8 mouse cellular contexts compared by ENCODE assay signal in genomic region chr2:17730648-17730956, GRCm38 (mm10). TPM values are rescaled to one million over a fixed set of nuclear protein-coding genes. Genes with fewer than 3 reads are reported as not detected.
A peak's percentile ranks its signal among the peaks of the same experiment; 100 is the strongest.
DNase-seq lines count a peak whose midpoint lies in the region; ATAC-seq and TF ChIP-seq lines count a peak whose summit lies in the region.

No protein-coding gene starts in this region.

- no peaks in the 10 kb centered on the region for H3K27me3 ChIP-seq in forebrain, postnatal 0 days (ENCODE audit: insufficient read depth, low read length)
- H3K27me3 ChIP-seq in liver, postnatal 0 days (ENCODE audit: insufficient read depth, low read length), result peaks cover 34% of the 10 kb centered on the region

- no peak for TF ChIP-seq EP300 in liver, postnatal 0 days (IDR thresholded peaks at IDR 0.05; ENCODE audit: low read depth)

- 0 out of 2 replicates have a peak, but pooled peaks have one; percentile 7 for ATAC-seq in common myeloid progenitor, adult 5-6 weeks (replicated peaks; ENCODE audit: low read depth, poor library complexity, severe bottlenecking)
- ATAC-seq in forebrain, postnatal 0 days, result peak; percentile 68; the same call in 1 of the 2 replicates
- peak; percentile 2; the same call in 1 of the 2 replicates for ATAC-seq in liver, postnatal 0 days

- intact Hi-C loops in gastrocnemius, postnatal 14 days (cut with DNase I; ENCODE audit: low total_unique reads), result no loop called here

- H3K4me2 ChIP-seq in forebrain, postnatal 0 days (ENCODE audit: low read depth), result peak overlapping the region; percentile 87
- H3K4me2 ChIP-seq in liver, postnatal 0 days (ENCODE audit: low read depth, low read length), result peak overlapping the region; percentile 76

- TF ChIP-seq CTCF in layer of hippocampus, adult 2 months (conservative IDR thresholded peaks at IDR 0.05), result no peak
- peak; percentile 25; the same call in 1 of the 2 replicates for TF ChIP-seq CTCF in forebrain, postnatal 0 days (IDR thresholded peaks at IDR 0.05; ENCODE audit: low read depth)
- TF ChIP-seq CTCF in liver, postnatal 0 days (IDR thresholded peaks at IDR 0.05; ENCODE audit: low read depth), result no peak

- no peaks in the 10 kb centered on the region for H3K9me3 ChIP-seq in forebrain, postnatal 0 days (ENCODE audit: low read length)
- no peaks in the 10 kb centered on the region for H3K9me3 ChIP-seq in liver, postnatal 0 days (ENCODE audit: low read length)

- H3K4me3 ChIP-seq in layer of hippocampus, adult 2 months, result peak overlapping the region; percentile 96
- H3K4me3 ChIP-seq in forebrain, postnatal 0 days (ENCODE audit: low read depth, low read length), result peak overlapping the region; percentile 58
- H3K4me3 ChIP-seq in liver, postnatal 0 days (ENCODE audit: low read depth, low read length), result peak overlapping the region; percentile 48

- WGBS in forebrain, postnatal 0 days, result under 1% methylated on average over 20 of the region's 20 CpGs
- WGBS in liver, postnatal 0 days (ENCODE audit: insufficient replicate concordance), result 1% methylated on average over 20 of the region's 20 CpGs

- DNase-seq in layer of hippocampus, adult 2 months (ENCODE audit: low spot score in 2 of 2), result peak; percentile 21 to 51
- DNase-seq in layer of hippocampus, postnatal 10 days (ENCODE audit: low spot score in 2 of 2), result no peak
- DNase-seq in forebrain, postnatal 0 days, result no peak
- no peak for DNase-seq in liver, postnatal 0 days
- DNase-seq in adrenal gland, postnatal 4 days (ENCODE audit: low spot score in 2 of 2), result no peak
- no peak for DNase-seq in embryo, embryonic 11 days
- DNase-seq in gastrocnemius, postnatal 14 days, result no peak

- peak overlapping the region; percentile 98 for H3K27ac ChIP-seq in layer of hippocampus, adult 2 months
- H3K27ac ChIP-seq in forebrain, postnatal 0 days (ENCODE audit: low read depth, low read length), result peak overlapping the region; percentile 69; the same call in 1 of the 2 replicates
- H3K27ac ChIP-seq in liver, postnatal 0 days (ENCODE audit: low read depth), result no peak overlapping the region

- peak overlapping the region; percentile 62 for H3K9ac ChIP-seq in forebrain, postnatal 0 days
- H3K9ac ChIP-seq in liver, postnatal 0 days (replicated peaks), result no peak overlapping the region; the same call in 1 of the 2 replicates

- H3K36me3 ChIP-seq in forebrain, postnatal 0 days (ENCODE audit: insufficient read depth), result no peaks in the 10 kb centered on the region
- no peaks in the 10 kb centered on the region for H3K36me3 ChIP-seq in liver, postnatal 0 days (replicated peaks; ENCODE audit: insufficient read depth, low read length)

- peaks cover 9% of the 10 kb centered on the region; the same call in 1 of the 2 replicates for H3K4me1 ChIP-seq in forebrain, postnatal 0 days (ENCODE audit: insufficient read depth)
- peaks cover 10% of the 10 kb centered on the region; the same call in 1 of the 2 replicates for H3K4me1 ChIP-seq in liver, postnatal 0 days (ENCODE audit: insufficient read depth)

RNA-seq across cellular contexts. Expression of gene Nebl, which starts 0.7 kb away (rescaled TPM):
- 100 to 1,000 TPM; 148 to 159 TPM for total RNA-seq in layer of hippocampus, adult 2 months (2021)
- 100 to 1,000 TPM in 1 of 2 experiments, 10 to 100 TPM in 1; 99.3 to 101 TPM for total RNA-seq in layer of hippocampus, postnatal 10 days (2021)
- 0.18 and 0.82 TPM in 2 replicates for total RNA-seq in common myeloid progenitor, adult 5-6 weeks (2017)
- total RNA-seq in forebrain, postnatal 0 days (2014; rRNA removed), result 19.9 and 27.8 TPM in 2 replicates
- 3.9 and 9.2 TPM in 2 replicates for polyA plus RNA-seq in forebrain, postnatal 0 days (2015; fragmentation: Nextera tagmentation; extraction: Ambion mirVana)
- 0.15 and 0.45 TPM in 2 replicates for polyA plus RNA-seq in liver, postnatal 0 days (2015; fragmentation: Nextera tagmentation; extraction: Ambion mirVana)
- 10 to 100 TPM in 1 of 2 experiments, 1 to 10 TPM in 1; 7.9 to 10.2 TPM for total RNA-seq in adrenal gland, postnatal 4 days (2021)
- total RNA-seq in gastrocnemius, postnatal 14 days (2021), result under 1 TPM; 0.45 to 0.55 TPM

Comparison
In these comparisons a context has a peak if more than half of its experiments do, and no peak if none do; other contexts are left out.
1. DNase-seq: peak in layer of hippocampus, adult 2 months (2 of 2); none in layer of hippocampus, postnatal 10 days (0 of 2), forebrain, postnatal 0 days (single experiment), liver, postnatal 0 days (single experiment), adrenal gland, postnatal 4 days (0 of 2), embryo, embryonic 11 days (single experiment) and gastrocnemius, postnatal 14 days (single experiment).
2. ATAC-seq: peak in every context shown above with its lines; median percentile 68 in forebrain, postnatal 0 days; 7 in common myeloid progenitor, adult 5-6 weeks; 2 in liver, postnatal 0 days.
3. Peak in every context shown above with its lines, with median percentiles within 50 percentile points of each other: H3K4me3 ChIP-seq.